Mouse (Mus musculus) brain, embryonic 14.5 days (tissue): ENCODE results near the gene Eral1.

ENCODE experiments used
- CTCF ChIP-seq: fragments of 200-500 bp; IDR thresholded peaks from 2 replicates; pipeline ENCODE4 v1.5.1; 2012; ENCODE audit warnings: inconsistent platforms, mild to moderate bottlenecking, moderate library complexity, borderline replicate concordance; ENCODE audit not compliant: insufficient read depth, insufficient read length; ENCODE audit errors: extremely low read depth
- POLR2A ChIP-seq: fragments of 200-500 bp; IDR thresholded peaks from 2 replicates; pipeline ENCODE4 v1.6.1; 2012; ENCODE audit warnings: mild to moderate bottlenecking, inconsistent platforms, borderline replicate concordance; ENCODE audit not compliant: poor library complexity, insufficient read depth, insufficient read length, severe bottlenecking; ENCODE audit errors: extremely low read depth

GRCm38 (mm10) chr11:78115367-78116145, 35.4 kb upstream of the Eral1 start:
- TF ChIP-seq CTCF, result no peak
- TF ChIP-seq POLR2A, result no peak
